Mouse (Mus musculus) liver, embryonic 13.5 days (tissue): Measurements from ENCODE around the gene Dennd1a. TPM values are rescaled to one million over a fixed set of nuclear protein-coding genes. Genes with fewer than 3 reads are reported as not detected.
A peak's percentile ranks its signal among the peaks of the same experiment; 100 is the strongest.

Experiments used
- ATAC-seq: fragments of 200-750 bp; cut with Nextera tagmentation; 2 replicates; pipeline ENCODE4 v1.8.0; 2017; ENCODE audit warnings: low read depth, mild to moderate bottlenecking, moderate number of reproducible peaks, moderate library complexity
- DNase-seq: peaks from one replicate; pipeline ENCODE4 v3.0.0; 2022
- H3K27ac ChIP-seq: fragments of 300-500 bp; sonication (generic); 2 replicates; pipeline ENCODE4 v1.5.1; 2015; ENCODE audit warnings: moderate library complexity, mild to moderate bottlenecking, inconsistent platforms
- H3K27me3 ChIP-seq: fragments of 300-500 bp; sonication (generic); 2 replicates; pipeline ENCODE4 v1.6.1; 2015; ENCODE audit warnings: mild to moderate bottlenecking, inconsistent platforms
- H3K36me3 ChIP-seq: fragments of 300-500 bp; sonication (generic); 2 replicates; pipeline ENCODE4 v1.6.1; 2015; ENCODE audit warnings: mild to moderate bottlenecking, inconsistent platforms
- H3K4me1 ChIP-seq: fragments of 300-500 bp; sonication (generic); replicated peaks from 2 replicates; pipeline ENCODE4 v1.6.1; 2015; ENCODE audit warnings: inconsistent platforms
- H3K4me2 ChIP-seq: fragments of 300-500 bp; sonication (generic); 2 replicates; pipeline ENCODE4 v1.6.1; 2015; ENCODE audit warnings: inconsistent platforms, mild to moderate bottlenecking, moderate library complexity
- H3K4me3 ChIP-seq: fragments of 300-500 bp; sonication (generic); replicated peaks from 2 replicates; pipeline ENCODE4 v1.5.1; 2015; ENCODE audit warnings: mild to moderate bottlenecking, inconsistent platforms
- H3K9ac ChIP-seq: fragments of 300-500 bp; sonication (generic); 2 replicates; pipeline ENCODE4 v1.6.1; 2015; ENCODE audit warnings: mild to moderate bottlenecking, inconsistent platforms
- H3K9me3 ChIP-seq: fragments of 300-500 bp; sonication (generic); replicated peaks from 2 replicates; pipeline ENCODE4 v1.6.1; 2016; ENCODE audit warnings: inconsistent platforms
- WGBS: fragments of 180-500 bp; shearing (Covaris S2); methylation state at CpG from one replicate; pipeline ENCODE4 v1.1.7; 2015; ENCODE audit not compliant: insufficient replicate concordance; 5-methylcytosine and 5-hydroxymethylcytosine counted together
- polyA plus RNA-seq: library from polyadenylated mRNA; unstranded; fragments of >200 nt; fragmentation: Nextera tagmentation; extraction: Ambion mirVana; gene quantifications from 2 replicates; pipeline ENCODE4 v1.2.1, GENCODE M21; 2015

Gene Dennd1a
- polyA plus RNA-seq, 1 experiment from 2014 or later = 7.6 TPM

- Histone ChIP-seq H3K9me3 (no peaks in the 10 kb centered on the region), H3K36me3 (peaks cover 3% of the 10 kb centered on the region; the same call in 1 of the 2 replicates), H3K9ac (no peak overlapping the region), H3K27me3 (no peaks in the 10 kb centered on the region), H3K4me1 (no peaks in the 10 kb centered on the region), H3K27ac (no peak overlapping the region), H3K4me2 (no peak overlapping the region), H3K4me3 (no peak overlapping the region)
- 57% methylated on average over 9 of the region's 9 CpGs for WGBS
- DNase-seq (no peak), ATAC-seq (no peak)
Measured at GRCm38 (mm10) chr2:37829758-37830275, 457.4 kb downstream of the Dennd1a start.

GRCm38 (mm10) chr2:37823826-37824225 is 463.4 kb downstream of the Dennd1a start:
- Histone ChIP-seq H3K4me2 (no peak overlapping the region), H3K27ac (no peak overlapping the region), H3K36me3 (peaks cover 3% of the 10 kb centered on the region; the same call in 1 of the 2 replicates), H3K27me3 (no peaks in the 10 kb centered on the region), H3K4me3 (no peak overlapping the region), H3K4me1 (no peaks in the 10 kb centered on the region), H3K9me3 (no peaks in the 10 kb centered on the region), H3K9ac (no peak overlapping the region)
- ATAC-seq (no peak; the same call in 1 of the 2 replicates), DNase-seq (no peak)
- 59% methylated on average over 2 of the region's 2 CpGs for WGBS

- Histone ChIP-seq H3K4me3 (no peak overlapping the region), H3K4me1 (no peaks in the 10 kb centered on the region), H3K27me3 (no peaks in the 10 kb centered on the region), H3K36me3 (peaks cover 3% of the 10 kb centered on the region; the same call in 1 of the 2 replicates), H3K9ac (no peak overlapping the region), H3K9me3 (no peaks in the 10 kb centered on the region), H3K27ac (no peak overlapping the region), H3K4me2 (no peak overlapping the region)
- ATAC-seq (no peak), DNase-seq (no peak)
- 78% methylated on average over 5 of the region's 5 CpGs for WGBS
Measured at GRCm38 (mm10) chr2:37822122-37822521, 465.1 kb downstream of the Dennd1a start.

- Histone ChIP-seq H3K9me3 (no peaks in the 10 kb centered on the region), H3K4me2 (no peak overlapping the region), H3K4me1 (no peaks in the 10 kb centered on the region), H3K9ac (no peak overlapping the region), H3K4me3 (no peak overlapping the region), H3K36me3 (0 out of 2 replicates have a peak, but pooled peaks cover 3% of the 10 kb centered on the region), H3K27ac (no peak overlapping the region), H3K27me3 (no peaks in the 10 kb centered on the region)
- WGBS = 60% methylated on average over 4 of the region's 4 CpGs
- no peak for DNase-seq
- no peak for ATAC-seq
Measured at GRCm38 (mm10) chr2:37819526-37820152, 467.6 kb downstream of the Dennd1a start.

GRCm38 (mm10) chr2:37818761-37819525 is 468.2 kb downstream of the Dennd1a start:
- H3K36me3 ChIP-seq = 0 out of 2 replicates have a peak, but pooled peaks cover 3% of the 10 kb centered on the region
- H3K27ac ChIP-seq = no peak overlapping the region
- DNase-seq (no peak), ATAC-seq (no peak)
- no peak overlapping the region for H3K4me3 ChIP-seq
- no peak overlapping the region for H3K9ac ChIP-seq
- H3K4me1 ChIP-seq = no peaks in the 10 kb centered on the region
- H3K4me2 ChIP-seq = no peak overlapping the region
- WGBS = 44% methylated on average over 5 of the region's 5 CpGs
- H3K9me3 ChIP-seq = no peaks in the 10 kb centered on the region
- no peaks in the 10 kb centered on the region for H3K27me3 ChIP-seq

GRCm38 (mm10) chr2:37815676-37816075 is 471.5 kb downstream of the Dennd1a start:
- H3K4me2 ChIP-seq = no peak overlapping the region
- no peaks in the 10 kb centered on the region for H3K27me3 ChIP-seq
- H3K27ac ChIP-seq = no peak overlapping the region
- no peak overlapping the region for H3K4me3 ChIP-seq
- no peaks in the 10 kb centered on the region for H3K4me1 ChIP-seq
- no peaks in the 10 kb centered on the region for H3K9me3 ChIP-seq
- DNase-seq (peak; percentile 36), ATAC-seq (no peak)
- peaks cover 12% of the 10 kb centered on the region for H3K36me3 ChIP-seq
- WGBS = 13% methylated on average over 3 of the region's 3 CpGs
- H3K9ac ChIP-seq = no peak overlapping the region

- ATAC-seq (no peak), DNase-seq (no peak)
- Histone ChIP-seq H3K4me1 (no peaks in the 10 kb centered on the region), H3K27ac (no peak overlapping the region), H3K9ac (no peak overlapping the region), H3K9me3 (no peaks in the 10 kb centered on the region), H3K4me2 (no peak overlapping the region), H3K4me3 (no peak overlapping the region), H3K27me3 (no peaks in the 10 kb centered on the region), H3K36me3 (peaks cover 12% of the 10 kb centered on the region)
- 77% methylated on average over 8 of the region's 8 CpGs for WGBS
Measured at GRCm38 (mm10) chr2:37814820-37815361, 472.3 kb downstream of the Dennd1a start.

- no peak overlapping the region for H3K27ac ChIP-seq
- no peak overlapping the region for H3K4me2 ChIP-seq
- H3K4me3 ChIP-seq = no peak overlapping the region
- H3K27me3 ChIP-seq = no peaks in the 10 kb centered on the region
- H3K9me3 ChIP-seq = no peaks in the 10 kb centered on the region
- peaks cover 12% of the 10 kb centered on the region for H3K36me3 ChIP-seq
- H3K4me1 ChIP-seq = no peaks in the 10 kb centered on the region
- no peak for DNase-seq
- no peak for ATAC-seq
- no peak overlapping the region for H3K9ac ChIP-seq
- 79% methylated on average over 5 of the region's 5 CpGs for WGBS
Measured at GRCm38 (mm10) chr2:37812401-37812800, 474.8 kb downstream of the Dennd1a start.

GRCm38 (mm10) chr2:37811682-37812081 is 475.5 kb downstream of the Dennd1a start:
- ATAC-seq (no peak), DNase-seq (no peak)
- Histone ChIP-seq H3K27ac (no peak overlapping the region), H3K9ac (no peak overlapping the region), H3K4me3 (no peak overlapping the region), H3K27me3 (no peaks in the 10 kb centered on the region), H3K36me3 (peaks cover 12% of the 10 kb centered on the region), H3K4me2 (no peak overlapping the region), H3K9me3 (no peaks in the 10 kb centered on the region), H3K4me1 (no peaks in the 10 kb centered on the region)
- WGBS = 81% methylated on average over 2 of the region's 2 CpGs

GRCm38 (mm10) chr2:37802610-37803212 is 484.5 kb downstream of the Dennd1a start:
- Histone ChIP-seq H3K27me3 (no peaks in the 10 kb centered on the region), H3K36me3 (no peaks in the 10 kb centered on the region), H3K4me1 (peaks cover 10% of the 10 kb centered on the region), H3K9me3 (no peaks in the 10 kb centered on the region), H3K4me2 (no peak overlapping the region), H3K27ac (no peak overlapping the region), H3K9ac (no peak overlapping the region), H3K4me3 (no peak overlapping the region)
- WGBS = 43% methylated on average over 4 of the region's 4 CpGs
- DNase-seq (peak; percentile 28), ATAC-seq (peak; percentile 57)

GRCm38 (mm10) chr2:37801687-37802086 is 485.5 kb downstream of the Dennd1a start:
- H3K27ac ChIP-seq = no peak overlapping the region
- H3K9ac ChIP-seq = no peak overlapping the region
- 0 out of 2 replicates have a peak, but pooled peaks cover under 1% of the 10 kb centered on the region for H3K27me3 ChIP-seq
- H3K4me1 ChIP-seq = peaks cover 10% of the 10 kb centered on the region
- 67% methylated on average over 4 of the region's 4 CpGs for WGBS
- no peak overlapping the region for H3K4me3 ChIP-seq
- DNase-seq (no peak), ATAC-seq (peak; percentile 53; the same call in 1 of the 2 replicates)
- H3K36me3 ChIP-seq = no peaks in the 10 kb centered on the region
- no peaks in the 10 kb centered on the region for H3K9me3 ChIP-seq
- H3K4me2 ChIP-seq = no peak overlapping the region
